Mouse (Mus musculus): ENCODE measurements at regions not wholly inside any gene's neighbourhood (a gene's known extent, or its start where the extent isn't known, plus 50 kb on each side); places are given as distances from the start of the nearest gene placed in this dataset.

DNA sequence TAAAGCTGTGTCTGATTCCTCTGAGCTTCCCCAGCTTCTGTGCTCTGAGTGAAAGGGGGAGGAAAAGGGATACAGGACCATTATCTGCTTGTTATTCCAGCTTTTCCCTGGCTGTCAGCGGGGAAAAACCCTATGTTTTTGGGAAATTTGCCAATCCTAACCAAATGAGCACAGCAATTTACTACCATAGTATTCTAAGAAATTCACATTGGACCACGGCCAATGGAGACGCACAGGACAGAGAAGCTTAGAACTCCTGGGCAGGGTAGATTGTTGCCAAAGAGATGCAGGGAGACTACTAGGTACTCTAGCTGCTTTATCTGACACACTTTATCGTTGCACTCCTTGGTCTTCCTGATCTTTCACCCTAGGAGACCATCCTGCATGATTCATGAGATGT lies 303.2 kb downstream of the Olfm3 start:
- in situ Hi-C loops (cut with MboI, MseI), result no loop called here

DNA sequence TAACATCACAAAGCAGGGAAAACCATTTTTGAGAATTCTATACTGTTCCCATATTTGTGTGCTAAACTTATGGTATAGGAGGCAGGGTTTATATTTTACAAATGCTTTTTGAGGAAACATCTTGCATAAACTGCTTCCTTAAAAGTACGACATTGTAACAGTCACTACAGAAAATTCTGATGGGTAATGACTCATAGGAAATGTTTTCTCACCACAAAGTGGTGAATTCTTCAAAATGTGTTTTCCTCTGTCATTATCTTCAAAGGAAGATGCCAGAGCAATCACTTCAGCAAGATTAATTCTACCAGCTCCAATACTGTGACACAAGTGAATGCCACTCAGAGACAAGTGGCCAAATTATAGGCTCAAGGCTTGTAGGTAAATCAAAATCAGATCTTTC lies 308.0 kb downstream of the Olfm3 start:
- in situ Hi-C loops (cut with MboI, MseI), result no loop called here

DNA sequence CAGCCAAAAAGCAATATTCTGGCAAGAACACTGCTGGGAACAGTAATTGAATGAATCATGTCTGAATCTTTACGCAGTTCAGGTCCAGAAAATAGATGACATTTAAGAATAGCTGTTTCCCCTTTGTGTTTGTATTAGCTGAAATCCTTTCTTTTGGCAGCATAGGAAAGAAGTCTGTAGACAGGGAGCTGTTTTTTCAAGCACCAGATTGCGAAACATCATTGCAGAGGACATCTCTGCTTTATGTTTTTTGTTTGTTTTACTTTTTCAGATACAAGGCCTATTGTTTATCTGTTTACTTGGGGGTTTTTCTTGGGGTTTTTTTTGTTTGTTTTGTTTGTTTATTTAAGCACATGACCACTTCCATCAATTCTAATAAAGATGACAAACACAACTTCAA lies 309.6 kb downstream of the Olfm3 start:
- in situ Hi-C loops (cut with MboI, MseI), result no loop called here

DNA sequence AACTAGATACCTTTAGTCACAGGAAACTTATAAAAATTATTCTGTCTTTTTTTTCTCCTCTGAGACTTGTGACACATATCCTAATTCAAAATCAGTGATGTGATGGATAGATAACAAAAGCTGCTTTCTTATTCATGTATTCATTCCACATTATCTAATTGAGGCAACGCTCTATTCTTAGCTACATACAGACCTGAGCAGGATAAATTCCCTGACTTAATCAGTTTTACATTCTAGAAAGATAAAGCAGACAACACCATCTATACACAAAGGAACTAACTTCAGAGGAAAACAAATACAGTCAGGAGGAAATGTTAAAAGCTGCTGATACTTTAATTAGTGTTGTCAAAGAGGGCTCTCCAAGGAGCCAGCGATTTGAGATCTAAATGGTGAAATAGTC lies 336.6 kb downstream of the Olfm3 start:
- in situ Hi-C loops (cut with MboI, MseI), result loop anchor here (10.0 kb wide), 1 partner anchor 1204 kb away; no protein-coding TSS in a partner anchor

DNA sequence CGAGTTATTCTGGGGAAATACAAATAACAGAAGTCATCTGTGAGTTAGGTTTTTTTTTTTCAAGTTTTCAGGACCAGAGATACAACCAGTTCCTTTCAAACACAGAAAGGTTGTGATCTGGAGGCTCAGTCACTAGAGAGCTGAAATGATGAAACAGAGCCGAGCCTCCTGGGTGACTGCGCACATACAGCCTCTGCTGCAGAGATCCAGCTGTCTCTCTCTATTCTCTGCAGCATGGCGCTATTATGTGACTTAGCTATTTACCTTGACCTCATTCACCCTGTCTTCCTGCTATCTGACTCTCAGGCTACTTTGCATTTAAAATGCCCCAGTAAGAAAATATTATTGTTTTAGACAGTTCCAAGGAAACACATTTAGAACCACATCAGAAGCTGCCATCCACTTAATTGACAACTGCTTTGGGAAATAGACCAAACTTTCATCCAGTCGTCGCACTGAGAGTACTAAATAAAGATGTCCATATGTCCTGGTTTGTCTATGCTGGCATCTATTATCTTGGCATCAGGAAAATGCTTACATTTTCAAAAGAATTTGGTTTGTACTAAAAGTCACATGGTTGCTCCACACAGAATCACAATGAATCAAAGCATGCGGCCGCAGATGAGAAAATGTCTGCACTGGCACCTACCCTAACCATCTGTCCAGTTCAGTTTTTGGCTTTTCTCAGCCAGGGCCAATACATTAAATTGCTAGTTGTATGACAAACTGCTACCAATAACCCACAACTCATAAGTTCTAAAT lies 348.9 kb downstream of the Olfm3 start:
- in situ Hi-C loops (cut with MboI, MseI), result loop anchor here (10.0 kb wide), 1 partner anchor 1598 kb away; no protein-coding TSS in a partner anchor

DNA sequence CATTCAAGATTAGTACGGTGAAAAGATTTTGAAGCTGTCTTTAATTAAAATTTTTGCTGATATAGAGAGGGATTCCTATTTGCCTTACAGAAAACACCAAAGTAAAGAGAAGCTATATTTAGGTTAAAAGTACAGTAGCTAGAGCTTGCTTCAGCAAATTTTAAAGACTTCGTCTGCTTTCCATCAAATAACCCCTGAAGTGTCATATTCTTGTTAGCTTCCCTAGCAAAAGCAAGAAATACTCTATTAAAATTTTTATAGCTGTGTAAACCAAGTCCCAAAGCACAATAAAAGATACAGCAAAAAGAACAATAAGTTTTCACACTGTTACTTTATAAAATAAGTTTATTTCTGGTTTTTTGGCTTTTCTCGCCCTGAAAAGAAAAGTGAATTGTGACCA lies 372.3 kb downstream of the Olfm3 start:
- in situ Hi-C loops (cut with MboI, MseI), result no loop called here

DNA sequence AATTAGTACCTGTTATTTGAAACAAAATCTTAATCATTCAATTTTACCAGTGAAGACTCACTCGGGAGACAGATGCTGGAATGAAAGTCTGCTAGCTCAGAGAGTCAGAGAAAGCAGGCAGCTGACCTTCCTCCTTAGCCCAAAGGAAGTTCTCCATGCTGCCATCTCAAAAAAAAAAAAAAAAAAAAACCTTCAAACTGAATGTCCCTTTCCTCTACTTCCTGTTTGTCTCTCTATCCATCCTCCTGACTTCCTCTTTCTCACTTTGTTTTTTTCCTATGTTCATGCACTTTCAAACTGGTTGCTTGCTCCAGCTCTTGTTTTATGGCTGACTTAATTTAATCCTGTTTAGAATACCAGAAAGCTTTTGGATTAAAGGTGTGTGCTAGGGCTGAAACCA lies 377.4 kb downstream of the Olfm3 start:
- in situ Hi-C loops (cut with MboI, MseI), result no loop called here

DNA sequence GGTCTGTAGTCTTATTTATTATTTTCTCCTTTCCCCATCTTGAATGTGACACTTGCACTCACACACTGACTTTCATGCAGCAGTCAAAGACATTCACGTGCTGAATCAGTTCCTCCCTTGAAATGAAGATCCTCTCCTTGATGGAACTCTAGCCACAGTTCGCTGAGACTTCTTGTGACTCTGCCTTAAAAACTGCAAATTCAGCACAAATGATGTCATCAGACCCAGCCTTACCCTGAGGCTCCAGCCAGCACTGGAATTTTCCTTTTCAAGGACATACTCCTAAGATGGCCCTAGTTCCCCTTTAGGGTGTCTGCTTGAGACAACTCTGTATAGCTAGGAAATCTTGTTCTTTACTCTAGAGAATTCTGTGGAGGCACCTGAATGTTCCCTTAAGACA lies 380.6 kb downstream of the Olfm3 start:
- in situ Hi-C loops (cut with MboI, MseI), result no loop called here
